Comparison of ENCODE assay signal across 26 mouse cellular contexts in the genomic region with DNA sequence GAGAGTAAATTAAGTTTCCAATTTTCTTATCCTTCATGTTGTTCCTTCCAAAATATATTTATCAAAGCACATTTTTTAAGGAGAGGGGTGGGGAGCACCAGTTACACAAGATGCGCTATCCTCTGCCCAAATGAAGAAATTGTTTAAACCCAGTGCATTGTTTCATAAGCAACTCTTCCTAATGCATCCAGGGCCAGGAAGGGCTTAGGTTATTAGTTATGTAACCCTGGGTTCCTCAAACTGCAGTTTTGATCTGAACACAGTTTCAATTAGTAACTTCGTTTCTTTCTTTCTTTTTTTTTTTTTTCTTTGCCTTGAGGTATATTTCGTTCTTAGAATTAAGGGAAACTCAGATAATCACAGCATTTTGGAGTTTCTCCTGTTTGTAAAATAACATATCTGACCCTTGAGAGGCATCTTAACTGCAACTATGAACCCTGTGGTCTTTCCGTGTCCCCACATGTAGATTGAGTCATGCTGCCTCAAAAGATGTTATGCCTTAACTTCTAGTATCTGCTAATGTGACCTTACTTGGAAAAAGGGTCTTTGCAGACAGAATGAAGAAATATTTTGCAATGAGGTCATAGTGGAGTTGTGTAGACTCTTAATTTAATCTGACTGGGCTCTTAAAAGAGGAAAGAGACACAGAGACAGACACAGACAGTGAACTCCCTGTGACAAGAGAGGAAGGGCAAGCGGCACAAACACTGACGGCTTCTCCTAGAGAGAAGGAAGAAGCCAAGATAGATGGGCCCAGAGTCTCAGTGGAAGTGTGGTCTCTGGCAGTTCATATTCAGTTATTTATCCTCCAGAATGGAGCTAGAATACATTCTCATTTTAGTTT.
DNase-seq lines count a peak whose midpoint lies in the region; ATAC-seq and TF ChIP-seq lines count a peak whose summit lies in the region.
"Had no signal": no experiment of that assay in that cellular context is flagged by ENCODE, and none has a peak within 500 bp of the region (broad histone marks: within the 10 kb centered on the region; RNA-seq: fewer than 3 reads in every experiment).

No protein-coding gene starts in this region.

- no peak overlapping the region for H3K4me2 ChIP-seq in hindbrain, embryonic 11.5 days (replicated peaks; ENCODE audit: low read depth, low read length)
- H3K4me2 ChIP-seq: embryonic facial prominence, embryonic 15.5 days; forebrain, embryonic 12.5 days; kidney, embryonic 15.5 days; liver, embryonic 11.5 days; midbrain, embryonic 15.5 days; neural tube, embryonic 12.5 days had no signal

- no peak for TF ChIP-seq CTCF in heart, adult 2 months (IDR thresholded peaks at IDR 0.05)

- peaks cover 4% of the 10 kb centered on the region for H3K36me3 ChIP-seq in heart, adult 2 months (ENCODE audit: control insufficient read depth, insufficient read depth, low read length)
- H3K36me3 ChIP-seq in hindbrain, embryonic 11.5 days (ENCODE audit: control insufficient read depth, insufficient read depth, low read length) = no peaks in the 10 kb centered on the region
- H3K36me3 ChIP-seq: embryonic facial prominence, embryonic 10.5 days; embryonic facial prominence, embryonic 15.5 days; forebrain, embryonic 12.5 days; hindbrain, embryonic 10.5 days; kidney, embryonic 15.5 days; midbrain, embryonic 15.5 days; neural tube, embryonic 12.5 days had no signal

- no peak for TF ChIP-seq POLR2A in heart, adult 2 months (IDR thresholded peaks at IDR 0.05; ENCODE audit: insufficient read depth, low read depth, low read length)

- H3K27ac ChIP-seq in heart, adult 2 months = peak overlapping the region; percentile 3; the same call in 1 of the 2 replicates
- no peak overlapping the region for H3K27ac ChIP-seq in hindbrain, embryonic 11.5 days (ENCODE audit: low read depth, low read length)
- H3K27ac ChIP-seq: embryonic facial prominence, embryonic 10.5 days; embryonic facial prominence, embryonic 15.5 days; forebrain, embryonic 12.5 days; hindbrain, embryonic 10.5 days; kidney, embryonic 15.5 days; midbrain, embryonic 15.5 days; neural tube, embryonic 12.5 days had no signal

- intact Hi-C loops in heart, adult 2 months (cut with DNase I) = loop anchor here (5.0 to 10.0 kb wide), 3 partner anchors 90 to 233 kb away; partner anchors contain the start of gene Nrip1
- intact Hi-C loops in heart, postnatal 25 days (cut with DNase I) = no loop called here

- WGBS in heart, adult 2 months = 73% methylated on average over 6 of the region's 6 CpGs
- 92% methylated on average over 6 of the region's 6 CpGs for WGBS in hindbrain, embryonic 11.5 days

- peak; percentile 59 to 73; a peak in 3 of 4 replicates for ATAC-seq in hematopoietic stem cell, adult 5-6 weeks (replicated peaks in 1 of 2; ENCODE audit: insufficient read depth in 1 of 2, low FRiP score in 2 of 2, low TSS enrichment in 1 of 2, low read depth in 1 of 2, poor library complexity in 2 of 2, severe bottlenecking in 2 of 2)
- ATAC-seq in hindbrain, embryonic 11.5 days (ENCODE audit: low FRiP score) = no peak
- ATAC-seq: CD4-positive, CD25-positive, alpha-beta regulatory T cell, adult 4 months; hindbrain, embryonic 16.5 days; midbrain, embryonic 15.5 days had no signal

- no peaks in the 10 kb centered on the region for H3K27me3 ChIP-seq in heart, adult 2 months (ENCODE audit: control insufficient read depth, insufficient read depth, low read length)
- H3K27me3 ChIP-seq in hindbrain, embryonic 11.5 days (ENCODE audit: control insufficient read depth, insufficient read depth, low read length) = no peaks in the 10 kb centered on the region
- H3K27me3 ChIP-seq: embryonic facial prominence, embryonic 15.5 days; forebrain, embryonic 12.5 days; kidney, embryonic 15.5 days; midbrain, embryonic 15.5 days; neural tube, embryonic 12.5 days had no signal

- TF ChIP-seq EP300 in heart, adult 2 months (IDR thresholded peaks at IDR 0.05; ENCODE audit: insufficient read depth, low read depth, low read length) = no peak

- no peak overlapping the region for H3K4me3 ChIP-seq in heart, adult 2 months
- H3K4me3 ChIP-seq in hindbrain, embryonic 11.5 days (ENCODE audit: low read depth, low read length) = no peak overlapping the region
- H3K4me3 ChIP-seq: embryonic facial prominence, embryonic 10.5 days; embryonic facial prominence, embryonic 15.5 days; forebrain, embryonic 12.5 days; hindbrain, embryonic 10.5 days; kidney, embryonic 15.5 days; midbrain, embryonic 15.5 days; myocyte; neural tube, embryonic 12.5 days had no signal

- peaks cover 7% of the 10 kb centered on the region for H3K4me1 ChIP-seq in heart, adult 2 months (ENCODE audit: control insufficient read depth, insufficient read depth, low read length)
- no peaks in the 10 kb centered on the region for H3K4me1 ChIP-seq in hindbrain, embryonic 11.5 days (replicated peaks; ENCODE audit: control insufficient read depth, insufficient read depth, low read length)
- H3K4me1 ChIP-seq: embryonic facial prominence, embryonic 15.5 days; forebrain, embryonic 12.5 days; hindbrain, embryonic 10.5 days; midbrain, embryonic 15.5 days; neural tube, embryonic 12.5 days had no signal

- no peaks in the 10 kb centered on the region for H3K9me3 ChIP-seq in hindbrain, embryonic 11.5 days (ENCODE audit: control insufficient read depth, low read length)
- H3K9me3 ChIP-seq: embryonic facial prominence, embryonic 10.5 days; embryonic facial prominence, embryonic 15.5 days; forebrain, embryonic 12.5 days; hindbrain, embryonic 10.5 days; kidney, embryonic 15.5 days; midbrain, embryonic 15.5 days; neural tube, embryonic 12.5 days had no signal

- H3K9ac ChIP-seq in heart, adult 2 months (ENCODE audit: low read depth, low read length) = no peak overlapping the region
- H3K9ac ChIP-seq in hindbrain, embryonic 11.5 days (ENCODE audit: low read depth, low read length) = no peak overlapping the region
- H3K9ac ChIP-seq: embryonic facial prominence, embryonic 15.5 days; forebrain, embryonic 12.5 days; kidney, embryonic 15.5 days; midbrain, embryonic 15.5 days; neural tube, embryonic 12.5 days had no signal

- DNase-seq in heart, adult 2 months = no peak
- no peak for DNase-seq in heart, postnatal 25 days (ENCODE audit: low spot score)
- peak; percentile 46 for DNase-seq in lung, postnatal 36 days
- DNase-seq in lung, postnatal 14 days = no peak
- DNase-seq in adrenal gland, postnatal 10 days = no peak
- DNase-seq in hindbrain, embryonic 11.5 days (ENCODE audit: low spot score) = no peak
- DNase-seq: adrenal gland, postnatal 36 days; cerebellum, adult 18-20 months; cerebellum, postnatal 14 days; gastrocnemius, postnatal 25 days; kidney, adult 18-20 months; lung, adult 18-20 months; lung, postnatal 10 days; thymus, adult 2 months had no signal

- no peaks in the 10 kb centered on the region for H3K79me2 ChIP-seq in heart, adult 2 months (replicated peaks; ENCODE audit: control insufficient read depth, insufficient read depth, low read length)
